Mouse (Mus musculus) central nervous system, embryonic 18 days (tissue): ENCODE measurements around the gene Pold3. TPM values are rescaled to one million over a fixed set of nuclear protein-coding genes. Genes with fewer than 3 reads are reported as not detected.

Experiments used
- polyA plus RNA-seq: library from polyadenylated mRNA; depleted of rRNA; stranded (reverse); fragments of >200 nt; gene quantifications from 2 replicates; pipeline ENCODE4 v1.2.3, GENCODE M21; 2012; rRNA removed

Gene Pold3
- 45.6 and 48.0 TPM in 2 replicates for polyA plus RNA-seq

DNA sequence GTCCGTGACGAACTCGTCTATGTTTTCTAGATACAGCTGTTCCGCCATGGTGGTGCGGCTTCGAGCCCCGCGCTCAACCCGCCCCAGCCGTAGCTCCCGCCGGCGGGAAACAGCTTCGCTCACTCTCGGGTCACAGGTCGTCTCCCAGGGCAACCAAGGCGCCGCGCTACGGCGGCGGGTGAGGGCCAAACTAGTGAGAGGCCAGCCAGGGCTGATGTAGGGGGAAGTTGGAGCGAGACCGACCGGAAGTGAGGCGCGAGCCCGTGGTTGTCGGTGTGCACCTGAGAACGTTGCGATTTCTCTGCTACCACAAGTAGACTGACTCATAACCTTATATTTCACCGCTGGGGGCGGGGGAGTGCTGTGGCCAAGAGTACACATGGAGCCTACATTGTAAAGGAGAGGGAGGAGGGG lies at the start of gene Pold3:
Pold3 (minus strand) TSS at position 190 of the 414 bp plus-strand sequence.

DNA sequence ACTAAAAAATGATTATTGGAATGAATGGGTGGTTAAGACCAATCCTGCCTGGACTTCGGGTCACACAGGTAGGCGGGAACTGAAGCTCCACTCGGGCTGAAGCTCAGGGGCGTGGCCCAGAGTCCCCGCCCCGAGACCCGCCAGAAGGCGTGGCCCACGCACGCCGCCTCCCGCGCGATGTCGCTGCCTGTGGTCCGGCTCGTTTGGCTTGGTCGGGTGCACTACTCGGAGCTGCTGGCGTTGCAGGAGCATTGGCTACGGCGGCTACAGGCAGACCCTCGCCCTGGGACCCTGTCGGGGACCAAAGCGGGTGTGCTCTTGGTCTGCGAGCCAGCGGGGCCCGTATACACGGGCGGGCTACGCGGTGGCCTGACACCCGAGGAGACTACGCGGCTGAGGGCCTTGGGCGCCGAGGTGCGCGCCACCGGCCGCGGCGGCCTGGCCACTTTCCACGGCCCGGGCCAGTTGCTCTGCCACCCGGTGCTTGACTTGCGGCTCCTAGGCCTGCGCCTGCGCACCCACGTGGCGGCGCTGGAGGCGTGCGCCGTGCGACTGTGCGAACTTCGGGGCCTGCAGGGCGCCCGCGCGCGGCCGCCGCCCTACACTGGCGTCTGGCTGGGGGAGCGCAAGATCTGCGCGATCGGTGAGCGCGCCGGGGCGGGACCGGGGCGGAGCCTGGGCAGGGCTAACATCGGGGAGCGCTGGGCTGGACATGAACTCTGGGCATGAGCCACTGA lies 37.9 kb upstream of the Pold3 start, which contains the start of gene Lipt2:
Lipt2 (plus strand) TSS at position 173 of the 737 bp plus-strand sequence.

Other genes with a start within 250 kb of the Pold3 start
- 8.4 and 9.8 TPM in 2 replicates for gene Rnf169, start 141.1 kb downstream of the Pold3 start, polyA plus RNA-seq
- 0.30 and 0.52 TPM in 2 replicates for gene Chrdl2, start 115.4 kb downstream of the Pold3 start, polyA plus RNA-seq
- gene Lipt2, start 37.7 kb upstream of the Pold3 start, polyA plus RNA-seq, result 11.4 and 11.8 TPM in 2 replicates
- 0.38 and 1.1 TPM in 2 replicates for gene Kcne3, start 54.9 kb upstream of the Pold3 start, polyA plus RNA-seq
- gene Pgm2l1, start 105.8 kb upstream of the Pold3 start, polyA plus RNA-seq, result 55.1 and 62.1 TPM in 2 replicates
- 6.8 and 7.0 TPM in 2 replicates for gene P4ha3, start 164.0 kb upstream of the Pold3 start, polyA plus RNA-seq